Mouse (Mus musculus) forebrain, embryonic 11.5 days (tissue): Measurements from ENCODE around the gene Rufy4. TPM values are rescaled to one million over a fixed set of nuclear protein-coding genes. Genes with fewer than 3 reads are reported as not detected.

Experiments used
- ATAC-seq: fragments of 200-750 bp; cut with Nextera tagmentation; replicated peaks from 2 replicates; pipeline ENCODE4 v1.8.0; 2017; ENCODE audit warnings: moderate TSS enrichment; ENCODE audit not compliant: low FRiP score
- DNase-seq: peaks from one replicate; pipeline ENCODE4 v3.0.0-alpha.2; 2017; ENCODE audit warnings: low spot score
- H3K27ac ChIP-seq: fragments of 300-500 bp; sonication (generic); 2 replicates; pipeline ENCODE4 v1.5.1; 2014; ENCODE audit warnings: low read depth, low read length
- H3K27me3 ChIP-seq: fragments of 300-500 bp; sonication (generic); 2 replicates; pipeline ENCODE4 v1.6.1; 2014; ENCODE audit warnings: mild to moderate bottlenecking, low read length, mixed read lengths; ENCODE audit not compliant: control insufficient read depth, insufficient read depth
- H3K36me3 ChIP-seq: fragments of 300-500 bp; sonication (generic); 2 replicates; pipeline ENCODE4 v1.6.1; 2014; ENCODE audit warnings: mild to moderate bottlenecking, low read length, moderate library complexity, mixed read lengths; ENCODE audit not compliant: control insufficient read depth, insufficient read depth
- H3K4me1 ChIP-seq: fragments of 300-500 bp; sonication (generic); replicated peaks from 2 replicates; pipeline ENCODE4 v1.6.1; 2014; ENCODE audit warnings: low read length, mixed read lengths; ENCODE audit not compliant: control insufficient read depth, insufficient read depth
- H3K4me2 ChIP-seq: fragments of 300-500 bp; sonication (generic); 2 replicates; pipeline ENCODE4 v1.6.1; 2014; ENCODE audit warnings: low read depth, mild to moderate bottlenecking, low read length, moderate library complexity, mixed read lengths; ENCODE audit not compliant: severe bottlenecking
- H3K4me3 ChIP-seq: fragments of 300-500 bp; sonication (generic); 2 replicates; pipeline ENCODE4 v1.5.1; 2014; ENCODE audit warnings: low read depth, low read length
- H3K9ac ChIP-seq: fragments of 300-500 bp; sonication (generic); 2 replicates; pipeline ENCODE4 v1.6.1; 2014; ENCODE audit warnings: low read length
- H3K9me3 ChIP-seq: fragments of 300-500 bp; sonication (generic); 2 replicates; pipeline ENCODE4 v1.6.1; 2016; ENCODE audit warnings: low read length, mixed read lengths; ENCODE audit not compliant: control insufficient read depth
- WGBS: fragments of 180-500 bp; shearing (Covaris S2); extraction: QIAGEN DNeasy Blood & Tissue Kit; methylation state at CpG from one replicate; pipeline ENCODE4 v1.1.7; 2014; 5-methylcytosine and 5-hydroxymethylcytosine counted together
- polyA plus RNA-seq: library from polyadenylated mRNA; unstranded; fragments of >200 nt; fragmentation: Nextera tagmentation; extraction: Ambion mirVana; gene quantifications from 2 replicates; pipeline ENCODE4 v1.2.1, GENCODE M21; 2014

Gene Rufy4
- polyA plus RNA-seq, 1 experiment from 2014 or later: 0.24 TPM

DNA sequence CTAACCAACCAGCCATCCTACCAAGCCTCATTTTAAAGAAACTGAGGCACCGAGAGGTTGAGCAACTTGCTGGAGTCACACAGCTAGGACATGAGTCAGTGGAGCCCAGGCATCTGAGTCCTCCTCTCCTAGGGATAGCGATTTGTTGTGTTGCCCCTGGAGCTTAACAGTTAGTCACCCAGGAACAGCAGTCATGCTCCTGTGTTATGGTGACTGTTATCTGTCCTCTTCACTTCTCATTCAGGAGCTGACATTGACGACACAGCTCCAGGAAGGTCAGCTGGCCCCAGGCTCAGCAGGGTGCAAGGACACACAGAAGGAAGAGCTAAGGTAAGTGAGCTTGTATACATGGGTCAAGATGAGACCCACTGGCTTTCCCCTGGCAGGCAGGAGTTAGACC is 29.6 kb upstream of the Rufy4 start:
- 58% methylated on average over 3 of the region's 3 CpGs for WGBS
- Histone ChIP-seq H3K36me3 (no peaks in the 10 kb centered on the region), H3K9me3 (no peaks in the 10 kb centered on the region), H3K9ac (no peak overlapping the region), H3K27ac (no peak overlapping the region), H3K27me3 (peaks cover 7% of the 10 kb centered on the region; the same call in 1 of the 2 replicates), H3K4me2 (no peak overlapping the region), H3K4me3 (no peak overlapping the region), H3K4me1 (peaks cover 6% of the 10 kb centered on the region; the same call in 1 of the 2 replicates)
- DNase-seq (no peak), ATAC-seq (no peak)

DNA sequence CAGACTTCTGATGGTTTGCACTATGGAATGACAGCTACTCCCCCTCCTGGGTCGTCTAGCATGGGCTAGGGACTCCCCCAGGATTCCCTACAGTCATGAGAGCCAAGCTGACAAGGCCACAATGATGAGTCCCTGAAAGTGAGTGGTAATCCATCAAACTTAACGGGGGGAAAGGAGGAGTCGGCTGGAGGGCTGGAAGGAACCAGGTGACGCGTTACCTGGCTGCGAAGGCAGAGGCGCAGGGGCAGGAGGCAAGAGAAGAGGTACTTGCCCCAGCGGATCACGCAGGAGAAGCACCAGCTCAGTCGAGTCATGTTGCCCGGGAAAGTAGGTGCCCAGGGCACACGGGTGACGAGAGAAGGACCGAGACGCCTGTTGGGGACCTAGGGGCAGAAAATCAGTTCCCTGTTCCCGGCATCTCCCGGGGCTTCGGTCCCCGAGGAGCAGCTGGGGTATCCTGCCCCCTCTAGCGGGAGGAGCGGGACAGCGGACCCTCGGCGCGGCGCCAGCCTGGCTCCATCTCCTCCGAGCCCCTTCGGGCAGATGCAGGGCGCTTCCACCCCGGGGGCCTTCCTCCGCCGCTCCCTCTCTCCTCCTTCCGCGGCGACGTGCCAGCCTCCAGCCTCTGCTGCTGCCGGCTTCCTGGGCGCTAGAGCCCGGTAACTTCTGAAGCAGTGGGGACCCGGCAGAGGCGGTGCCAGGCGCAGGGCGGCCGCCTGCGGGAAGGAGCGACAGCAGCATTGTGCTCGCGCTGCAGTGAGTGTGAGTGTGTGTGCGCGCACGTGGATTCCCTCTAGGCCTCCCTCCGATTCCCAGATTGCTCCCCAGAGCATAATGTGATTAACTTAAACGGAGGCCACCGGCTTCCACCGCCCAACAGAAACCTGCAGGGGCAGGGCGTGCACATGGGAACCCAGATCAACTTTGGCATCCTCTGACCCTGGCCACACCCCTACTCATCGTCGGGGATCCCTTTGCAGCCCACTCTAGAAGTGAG is 27.0 kb upstream of the Rufy4 start:
- peak overlapping the region; percentile 47 for H3K4me3 ChIP-seq
- no peaks in the 10 kb centered on the region for H3K9me3 ChIP-seq
- ATAC-seq (peak; percentile 73), DNase-seq (peak; percentile 88)
- H3K36me3 ChIP-seq: no peaks in the 10 kb centered on the region
- peaks cover 7% of the 10 kb centered on the region; the same call in 1 of the 2 replicates for H3K27me3 ChIP-seq
- peak overlapping the region; percentile 86 for H3K9ac ChIP-seq
- H3K4me2 ChIP-seq: peak overlapping the region; percentile 95
- under 1% methylated on average over 58 of the region's 58 CpGs for WGBS
- peak overlapping the region; percentile 38 for H3K27ac ChIP-seq
- H3K4me1 ChIP-seq: peaks cover 11% of the 10 kb centered on the region; the same call in 1 of the 2 replicates

DNA sequence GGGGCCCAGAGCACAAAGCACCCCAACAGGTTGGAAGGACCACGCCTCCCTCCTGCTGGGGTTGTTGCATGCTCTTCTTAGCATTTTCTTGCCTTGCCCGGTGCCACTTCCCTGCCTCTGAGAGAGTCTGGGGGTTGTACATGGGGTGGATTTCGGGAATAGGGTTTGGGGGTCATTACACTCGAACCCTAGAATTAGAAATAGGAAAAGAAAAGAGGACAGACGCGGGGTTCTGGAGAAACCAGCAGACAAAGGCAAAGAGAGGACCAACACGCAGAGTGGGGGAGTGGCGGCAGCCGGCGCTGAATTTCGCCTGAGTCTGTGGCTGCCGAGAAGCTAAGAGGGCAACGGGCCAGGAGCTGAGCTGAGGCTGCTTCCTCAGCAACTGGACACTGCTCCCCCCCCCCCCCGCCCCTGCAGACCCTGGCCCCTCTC is 26.3 kb upstream of the Rufy4 start:
- ATAC-seq: 0 out of 2 replicates have a peak, but pooled peaks have one; percentile 11
- H3K27ac ChIP-seq: no peak overlapping the region
- no peaks in the 10 kb centered on the region for H3K9me3 ChIP-seq
- DNase-seq: peak; percentile 67
- no peaks in the 10 kb centered on the region for H3K36me3 ChIP-seq
- peak overlapping the region; percentile 86 for H3K9ac ChIP-seq
- peaks cover 19% of the 10 kb centered on the region for H3K4me1 ChIP-seq
- peak overlapping the region; percentile 47 for H3K4me3 ChIP-seq
- H3K27me3 ChIP-seq: peaks cover 7% of the 10 kb centered on the region; the same call in 1 of the 2 replicates
- under 1% methylated on average over 13 of the region's 14 CpGs for WGBS
- H3K4me2 ChIP-seq: peak overlapping the region; percentile 95

DNA sequence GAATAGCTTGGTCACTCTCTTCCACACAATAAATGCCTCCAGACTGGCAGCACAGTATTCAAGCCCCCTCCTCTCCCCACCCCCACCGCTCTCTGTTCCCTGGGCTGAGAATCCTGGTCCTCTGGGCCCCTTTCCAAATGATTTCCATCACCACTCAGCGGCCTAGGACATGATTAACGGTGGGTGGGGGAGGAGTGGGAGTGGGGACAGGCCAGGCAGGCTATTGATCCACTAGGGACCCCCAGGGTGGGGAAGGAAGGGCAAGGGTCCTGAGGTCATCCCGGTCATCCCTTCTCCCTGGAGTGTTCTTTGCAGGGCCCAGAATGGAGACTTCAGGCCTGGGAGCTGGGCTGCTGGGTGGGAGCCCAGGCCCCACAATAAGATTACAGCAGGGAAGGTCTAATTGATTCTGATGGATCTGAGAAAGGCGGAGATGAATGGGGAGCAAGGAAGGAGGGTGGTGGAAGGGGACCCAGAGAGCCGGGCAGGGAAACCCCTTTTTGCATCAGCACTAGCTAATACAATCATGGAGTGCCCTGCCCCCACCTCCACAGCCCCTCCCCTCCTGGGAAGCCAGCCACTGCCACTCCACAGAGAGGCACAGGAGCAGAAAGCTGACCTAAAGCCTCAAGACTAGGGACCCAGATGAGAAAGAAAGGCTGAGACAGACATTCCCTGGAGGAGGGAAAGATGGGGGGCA is 21.5 kb upstream of the Rufy4 start:
- H3K9ac ChIP-seq: peak overlapping the region; percentile 39
- DNase-seq: peak; percentile 68
- peaks cover 22% of the 10 kb centered on the region for H3K4me1 ChIP-seq
- WGBS: 8% methylated on average over 6 of the region's 6 CpGs
- peaks cover 2% of the 10 kb centered on the region; the same call in 1 of the 2 replicates for H3K27me3 ChIP-seq
- no peak overlapping the region for H3K4me3 ChIP-seq
- H3K4me2 ChIP-seq: no peak overlapping the region
- peak overlapping the region; percentile 83 for H3K27ac ChIP-seq
- H3K36me3 ChIP-seq: no peaks in the 10 kb centered on the region
- no peaks in the 10 kb centered on the region for H3K9me3 ChIP-seq
- peak; percentile 78 for ATAC-seq

DNA sequence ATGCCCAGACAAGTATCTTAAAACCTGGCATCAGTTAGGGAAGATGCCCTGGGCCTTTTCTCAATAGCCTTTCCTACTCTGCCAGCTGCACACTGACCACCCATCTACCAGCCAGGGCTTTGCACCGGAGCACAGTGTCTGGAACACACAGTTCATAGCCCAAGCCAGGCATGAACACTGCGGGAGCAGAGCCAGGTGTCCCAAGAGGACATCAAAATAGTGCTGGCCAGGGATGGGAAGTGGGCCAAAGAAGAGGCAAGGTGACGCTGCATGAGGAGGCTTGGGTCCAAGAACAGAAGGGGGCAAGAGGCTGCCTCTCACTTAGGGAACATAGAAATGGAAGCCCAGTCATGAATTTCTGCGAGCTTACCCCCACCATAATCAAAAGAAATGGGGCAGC is 19.7 kb upstream of the Rufy4 start:
- no peak for ATAC-seq
- H3K36me3 ChIP-seq: no peaks in the 10 kb centered on the region
- no peaks in the 10 kb centered on the region for H3K9me3 ChIP-seq
- peaks cover 27% of the 10 kb centered on the region for H3K4me1 ChIP-seq
- no peak overlapping the region for H3K27ac ChIP-seq
- DNase-seq: no peak
- H3K4me3 ChIP-seq: no peak overlapping the region
- H3K27me3 ChIP-seq: no peaks in the 10 kb centered on the region
- H3K4me2 ChIP-seq: no peak overlapping the region
- no peak overlapping the region for H3K9ac ChIP-seq
- WGBS: 85% methylated on average over 4 of the region's 4 CpGs

DNA sequence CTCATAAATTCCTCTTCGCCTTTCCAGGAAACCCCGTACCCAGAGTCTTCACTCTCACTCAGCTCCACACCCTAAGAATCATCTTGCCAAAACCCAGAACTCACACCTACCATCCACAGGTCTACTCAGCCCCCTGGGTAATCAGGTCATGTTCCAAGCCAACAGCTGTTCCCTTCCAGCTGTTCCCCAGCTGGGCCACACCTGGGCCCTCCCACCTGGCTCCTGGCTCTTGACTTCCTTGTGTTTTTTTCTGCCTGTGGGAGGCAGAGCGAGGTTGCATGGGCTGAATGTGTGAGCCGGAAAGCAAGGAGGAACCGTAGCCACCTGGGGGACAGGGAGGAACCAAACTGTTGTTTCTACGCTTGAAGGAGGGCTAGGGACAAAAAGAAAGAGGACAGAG is 19.1 kb upstream of the Rufy4 start:
- DNase-seq (no peak), ATAC-seq (no peak)
- Histone ChIP-seq H3K4me2 (no peak overlapping the region), H3K27me3 (no peaks in the 10 kb centered on the region), H3K27ac (no peak overlapping the region), H3K36me3 (no peaks in the 10 kb centered on the region), H3K9ac (no peak overlapping the region), H3K4me3 (no peak overlapping the region), H3K4me1 (peaks cover 30% of the 10 kb centered on the region), H3K9me3 (no peaks in the 10 kb centered on the region)
- WGBS: 69% methylated on average over 6 of the region's 6 CpGs

DNA sequence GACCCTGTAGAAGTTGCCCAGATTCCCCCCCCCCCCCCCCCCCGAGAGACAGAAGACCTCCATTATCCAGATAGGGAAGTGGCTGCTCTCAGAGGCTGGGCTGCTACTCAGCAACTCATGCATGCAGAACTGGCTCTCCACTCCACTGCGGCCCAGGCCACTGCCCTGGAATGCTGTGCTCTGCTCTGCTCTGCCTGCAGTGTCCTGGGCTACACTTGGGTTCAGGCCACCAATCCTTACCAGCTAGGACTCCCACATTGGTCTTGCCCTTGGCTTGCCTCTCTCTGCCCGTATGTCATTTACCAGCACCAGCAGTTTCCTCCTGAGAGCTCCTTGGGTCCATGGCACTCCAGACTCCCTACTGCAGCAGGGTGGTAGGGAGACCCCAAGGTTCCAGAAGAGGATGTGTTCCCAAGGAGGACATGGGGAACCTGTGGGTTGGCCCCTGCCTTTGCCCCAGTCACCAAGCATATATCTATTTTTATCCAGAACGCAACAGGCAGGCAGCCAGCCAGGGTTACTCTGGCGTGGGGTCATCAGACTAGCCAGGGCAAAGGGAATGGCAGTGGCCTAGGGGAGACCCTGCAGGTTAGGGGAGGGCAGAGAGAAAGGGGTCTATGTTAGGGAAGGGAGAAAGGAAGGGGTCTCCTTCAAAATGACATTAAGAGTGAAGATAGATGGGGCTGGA is 17.3 kb upstream of the Rufy4 start:
- 81% methylated on average over 4 of the region's 5 CpGs for WGBS
- Histone ChIP-seq H3K27me3 (no peaks in the 10 kb centered on the region), H3K4me2 (no peak overlapping the region), H3K4me1 (peaks cover 36% of the 10 kb centered on the region), H3K4me3 (no peak overlapping the region), H3K27ac (no peak overlapping the region), H3K9me3 (no peaks in the 10 kb centered on the region), H3K36me3 (no peaks in the 10 kb centered on the region), H3K9ac (no peak overlapping the region)
- ATAC-seq (no peak), DNase-seq (no peak)

DNA sequence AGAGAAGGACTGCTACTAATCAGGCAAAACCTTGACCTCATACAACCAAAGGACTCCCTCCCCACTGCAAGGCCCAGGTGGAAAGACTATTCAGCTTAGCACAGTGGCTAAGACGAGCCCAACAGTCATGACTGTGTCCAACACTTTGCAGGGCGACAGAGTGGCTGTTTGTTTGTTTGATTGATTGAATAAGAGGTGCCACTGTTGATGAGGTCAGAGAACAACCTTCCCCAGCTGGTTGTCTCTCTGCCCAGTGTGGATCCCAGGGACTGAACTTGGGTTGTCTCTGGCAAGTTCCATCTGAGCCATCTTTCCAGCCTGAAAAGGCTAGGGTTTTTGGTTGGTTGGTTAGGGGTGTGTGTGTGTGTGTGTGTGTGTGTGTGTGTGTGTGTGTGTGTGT is 15.7 kb upstream of the Rufy4 start:
- Histone ChIP-seq H3K4me1 (peaks cover 24% of the 10 kb centered on the region), H3K36me3 (no peaks in the 10 kb centered on the region), H3K9me3 (no peaks in the 10 kb centered on the region), H3K27me3 (no peaks in the 10 kb centered on the region), H3K4me2 (no peak overlapping the region), H3K9ac (no peak overlapping the region), H3K27ac (peak overlapping the region; percentile 41; the same call in 1 of the 2 replicates), H3K4me3 (no peak overlapping the region)
- no peak for DNase-seq
- 50% methylated on average over 2 of the region's 2 CpGs for WGBS
- no peak for ATAC-seq
